Mouse (Mus musculus) small intestine, adult 2 months (tissue): Measurements from ENCODE around the gene Zbp1. TPM values are rescaled to one million over a fixed set of nuclear protein-coding genes. Genes with fewer than 3 reads are reported as not detected.

Source experiments
- H3K27ac ChIP-seq: fragments of 200-500 bp; 2 replicates; pipeline ENCODE4 v1.5.1; 2012; ENCODE audit warnings: low read depth, low read length, control low read depth, inconsistent platforms; ENCODE audit not compliant: insufficient read depth
- H3K27me3 ChIP-seq: fragments of 200-500 bp; 2 replicates; pipeline ENCODE4 v1.6.1; 2012; ENCODE audit warnings: mild to moderate bottlenecking, moderate library complexity, low read length, inconsistent platforms; ENCODE audit not compliant: control insufficient read depth, insufficient read depth
- H3K36me3 ChIP-seq: fragments of 200-500 bp; 2 replicates; pipeline ENCODE4 v1.6.1; 2012; ENCODE audit warnings: mild to moderate bottlenecking, low read length, control low read depth, inconsistent platforms; ENCODE audit not compliant: control insufficient read depth, insufficient read depth
- H3K4me1 ChIP-seq: fragments of 200-500 bp; 2 replicates; pipeline ENCODE4 v1.6.1; 2012; ENCODE audit warnings: low read length, inconsistent platforms, mixed read lengths; ENCODE audit not compliant: control insufficient read depth, insufficient read depth, insufficient read length
- H3K4me3 ChIP-seq: fragments of 200-500 bp; 2 replicates; pipeline ENCODE4 v1.5.1; 2012; ENCODE audit warnings: low read depth, mild to moderate bottlenecking, control low read depth, inconsistent platforms, low read length, moderate library complexity
- CTCF ChIP-seq: fragments of 200-500 bp; IDR thresholded peaks from 2 replicates; pipeline ENCODE4 v1.5.1; 2012; ENCODE audit warnings: low read depth, mild to moderate bottlenecking, control low read depth, inconsistent platforms, low read length, moderate library complexity, mixed read lengths; ENCODE audit not compliant: insufficient replicate concordance, insufficient read length; ENCODE audit errors: extremely low read depth
- POLR2A ChIP-seq: fragments of 200-500 bp; IDR thresholded peaks from 2 replicates; pipeline ENCODE4 v1.6.1; 2012; ENCODE audit warnings: low read depth, mild to moderate bottlenecking, control low read depth, inconsistent platforms, low read length, moderate library complexity
- WGBS: fragments of 180-500 bp; shearing (Covaris S2); methylation state at CpG from one replicate; pipeline ENCODE4 v1.1.7; 2018; 5-methylcytosine and 5-hydroxymethylcytosine counted together
- polyA plus RNA-seq: library from polyadenylated mRNA; depleted of rRNA; stranded (reverse); fragments of >200 nt; gene quantifications from 2 replicates; pipeline ENCODE4 v1.2.3, GENCODE M21; 2012

Zbp1 gene
- polyA plus RNA-seq, 1 experiment, result 51.0 TPM

DNA sequence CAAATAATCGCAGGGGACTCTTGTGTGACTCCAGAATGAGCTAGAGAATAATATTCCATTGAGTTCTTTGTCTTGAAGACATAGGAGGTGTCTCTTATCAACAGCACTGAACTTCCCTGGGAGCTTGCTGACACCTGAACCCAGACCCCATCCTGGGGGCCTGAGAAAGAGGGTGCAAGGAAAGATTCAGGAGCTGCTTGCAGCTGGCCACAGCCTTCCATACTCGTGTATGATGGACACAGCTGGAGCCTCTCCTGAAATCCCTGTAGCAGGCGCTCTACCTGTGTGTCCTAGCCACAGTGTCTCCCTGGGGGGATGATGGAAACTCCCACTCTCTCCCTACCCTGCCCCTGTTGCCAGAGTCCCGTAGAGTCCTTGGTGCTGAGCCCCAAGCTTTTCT, 6.5 kb downstream of the Zbp1 start:
- H3K27me3 ChIP-seq, result no peaks in the 10 kb centered on the region
- no peak overlapping the region for H3K27ac ChIP-seq
- WGBS, result 84% methylated on average over 4 of the region's 4 CpGs
- H3K36me3 ChIP-seq, result peaks cover 23% of the 10 kb centered on the region
- peaks cover 3% of the 10 kb centered on the region; the same call in 1 of the 2 replicates for H3K4me1 ChIP-seq
- H3K4me3 ChIP-seq, result no peak overlapping the region
- TF ChIP-seq CTCF (no peak), POLR2A (no peak)

GRCm38 (mm10) chr2:173209091-173209815, 9.5 kb downstream of the Zbp1 start:
- Histone ChIP-seq H3K4me3 (no peak overlapping the region), H3K27ac (no peak overlapping the region), H3K27me3 (no peaks in the 10 kb centered on the region), H3K36me3 (peaks cover 15% of the 10 kb centered on the region), H3K4me1 (no peaks in the 10 kb centered on the region)
- TF ChIP-seq CTCF (no peak), POLR2A (no peak)
- 93% methylated on average over 7 of the region's 7 CpGs for WGBS

- no peaks in the 10 kb centered on the region for H3K4me1 ChIP-seq
- 89% methylated on average over 3 of the region's 3 CpGs for WGBS
- H3K27me3 ChIP-seq, result no peaks in the 10 kb centered on the region
- no peak overlapping the region for H3K27ac ChIP-seq
- no peak overlapping the region for H3K4me3 ChIP-seq
- no peak for TF ChIP-seq POLR2A
- TF ChIP-seq CTCF, result no peak
- peaks cover 13% of the 10 kb centered on the region for H3K36me3 ChIP-seq
Measured at GRCm38 (mm10) chr2:173207051-173207450, 11.7 kb downstream of the Zbp1 start.

DNA sequence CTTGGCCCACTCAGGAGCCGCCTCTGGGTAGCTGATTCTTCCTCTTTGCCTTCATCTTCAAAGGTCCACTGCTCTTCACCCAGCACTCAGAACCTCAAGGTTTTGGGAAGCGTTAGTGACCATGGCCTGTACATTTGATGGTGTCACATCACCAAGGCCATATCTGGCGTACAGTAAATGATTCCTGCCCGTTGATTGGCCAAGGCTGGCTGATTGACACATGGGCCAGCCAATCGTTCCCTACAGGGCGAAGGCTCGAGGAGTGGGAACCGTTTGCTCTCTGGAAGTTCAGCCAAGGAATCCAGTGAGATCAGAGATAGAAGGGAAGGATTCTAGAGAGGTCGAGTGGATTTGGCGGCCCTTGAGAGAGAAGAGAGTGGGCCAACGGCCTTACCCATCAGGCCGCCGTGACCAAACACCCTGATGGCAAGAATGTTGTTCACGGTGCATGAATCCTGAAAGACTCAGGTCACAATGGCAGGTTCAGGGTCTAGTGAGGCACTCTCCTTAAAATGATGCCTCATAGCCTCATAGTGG, 13.1 kb downstream of the Zbp1 start:
- WGBS, result 94% methylated on average over 14 of the region's 14 CpGs
- H3K4me1 ChIP-seq, result no peaks in the 10 kb centered on the region
- TF ChIP-seq CTCF, result no peak
- no peak for TF ChIP-seq POLR2A
- no peaks in the 10 kb centered on the region for H3K27me3 ChIP-seq
- no peak overlapping the region for H3K27ac ChIP-seq
- no peak overlapping the region for H3K4me3 ChIP-seq
- H3K36me3 ChIP-seq, result peaks cover 13% of the 10 kb centered on the region

- TF ChIP-seq POLR2A (no peak), CTCF (no peak)
- H3K4me3 ChIP-seq, result no peak overlapping the region
- H3K27ac ChIP-seq, result no peak overlapping the region
- 49% methylated on average over 4 of the region's 4 CpGs for WGBS
- H3K27me3 ChIP-seq, result no peaks in the 10 kb centered on the region
- H3K36me3 ChIP-seq, result peaks cover 12% of the 10 kb centered on the region
- H3K4me1 ChIP-seq, result no peaks in the 10 kb centered on the region
Measured at GRCm38 (mm10) chr2:173204671-173205070, 14.1 kb downstream of the Zbp1 start.

- no peak overlapping the region for H3K27ac ChIP-seq
- H3K4me1 ChIP-seq, result no peaks in the 10 kb centered on the region
- TF ChIP-seq POLR2A (no peak), CTCF (no peak)
- H3K27me3 ChIP-seq, result no peaks in the 10 kb centered on the region
- no peak overlapping the region for H3K4me3 ChIP-seq
- peaks cover 9% of the 10 kb centered on the region for H3K36me3 ChIP-seq
- WGBS, result 85% methylated on average over 3 of the region's 3 CpGs
Measured at GRCm38 (mm10) chr2:173203726-173204125, 15.0 kb downstream of the Zbp1 start.

DNA sequence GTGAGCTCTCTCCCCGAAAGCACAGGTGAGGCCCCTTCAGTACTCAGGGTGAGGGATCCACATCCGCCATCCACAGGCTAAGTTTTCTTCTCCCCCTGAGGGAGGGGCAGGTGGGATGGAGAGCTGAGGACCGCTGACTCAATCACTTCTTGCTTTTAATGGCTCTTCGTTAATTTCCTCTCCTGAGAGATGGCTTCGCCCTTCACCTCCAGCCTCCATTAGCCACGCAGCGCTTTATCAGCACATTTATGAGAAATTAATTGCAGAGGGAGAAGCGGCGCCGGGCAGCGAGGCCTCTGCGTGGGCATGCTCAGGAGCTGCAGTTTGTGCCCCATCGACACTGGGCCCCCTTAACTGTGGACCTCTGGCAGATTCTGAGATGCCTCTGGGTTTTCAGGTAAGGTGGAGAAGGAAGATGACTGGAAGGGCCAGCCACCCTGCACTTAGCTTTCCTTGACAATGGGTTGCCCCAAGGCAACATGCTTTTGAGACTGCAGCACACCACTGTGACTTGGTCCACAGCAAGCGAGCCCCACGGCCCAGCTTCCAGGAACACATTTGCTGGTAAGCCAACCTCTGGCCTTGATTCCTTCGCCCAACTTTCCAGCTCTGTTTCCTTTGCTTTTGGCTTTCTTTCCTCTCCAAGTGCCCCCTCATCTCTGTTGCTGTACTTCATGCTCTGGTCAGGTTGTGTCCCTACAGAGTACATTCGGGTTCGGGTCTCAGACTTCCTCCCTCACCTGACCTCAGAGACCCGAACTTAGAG, 15.6 kb downstream of the Zbp1 start:
- no peaks in the 10 kb centered on the region for H3K4me1 ChIP-seq
- peaks cover 7% of the 10 kb centered on the region for H3K36me3 ChIP-seq
- H3K27ac ChIP-seq, result no peak overlapping the region
- 86% methylated on average over 19 of the region's 19 CpGs for WGBS
- TF ChIP-seq POLR2A (no peak), CTCF (no peak)
- no peaks in the 10 kb centered on the region for H3K27me3 ChIP-seq
- no peak overlapping the region for H3K4me3 ChIP-seq
